Mouse (Mus musculus): ENCODE results near the gene Ccdc3. TPM values are rescaled to one million over a fixed set of nuclear protein-coding genes. Genes with fewer than 3 reads are reported as not detected.

Ccdc3 gene
- 0.34 and 0.53 TPM in 2 replicates for polyA plus RNA-seq (2015; fragmentation: Nextera tagmentation; extraction: Ambion mirVana)

GRCm38 (mm10) chr2:5137500-5138286 is at the start of gene Ccdc3:
Gene Ccdc3, plus strand, starts transcription at chr2:5137776.

Other genes with a start within 250 kb of the Ccdc3 start
- 17.0 and 22.2 TPM in 2 replicates for gene Phyh, start 218.8 kb upstream of the Ccdc3 start, polyA plus RNA-seq (2015; fragmentation: Nextera tagmentation; extraction: Ambion mirVana)
- not detected in 2 replicates for gene Ucma, start 161.7 kb upstream of the Ccdc3 start, polyA plus RNA-seq (2015; fragmentation: Nextera tagmentation; extraction: Ambion mirVana)
- gene Mcm10, start 125.0 kb upstream of the Ccdc3 start, polyA plus RNA-seq (2015; fragmentation: Nextera tagmentation; extraction: Ambion mirVana), result 30.9 and 36.1 TPM in 2 replicates
- 26.5 and 28.0 TPM in 2 replicates for gene Optn, start 73.7 kb upstream of the Ccdc3 start, polyA plus RNA-seq (2015; fragmentation: Nextera tagmentation; extraction: Ambion mirVana)